Mouse (Mus musculus): ENCODE data around the gene Ms4a4c. TPM values are rescaled to one million over a fixed set of nuclear protein-coding genes. Genes with fewer than 3 reads are reported as not detected.
A peak's percentile ranks its signal among the peaks of the same experiment; 100 is the strongest.
"Not testable (repeated sequence)": the region's sequence is repeated elsewhere in the genome, so short reads cannot be mapped to it uniquely, and the experiment has no call there.

Ms4a4c gene
- 2.7 and 2.9 TPM in 2 replicates for polyA plus RNA-seq (2015; fragmentation: Nextera tagmentation; extraction: Ambion mirVana)

DNA sequence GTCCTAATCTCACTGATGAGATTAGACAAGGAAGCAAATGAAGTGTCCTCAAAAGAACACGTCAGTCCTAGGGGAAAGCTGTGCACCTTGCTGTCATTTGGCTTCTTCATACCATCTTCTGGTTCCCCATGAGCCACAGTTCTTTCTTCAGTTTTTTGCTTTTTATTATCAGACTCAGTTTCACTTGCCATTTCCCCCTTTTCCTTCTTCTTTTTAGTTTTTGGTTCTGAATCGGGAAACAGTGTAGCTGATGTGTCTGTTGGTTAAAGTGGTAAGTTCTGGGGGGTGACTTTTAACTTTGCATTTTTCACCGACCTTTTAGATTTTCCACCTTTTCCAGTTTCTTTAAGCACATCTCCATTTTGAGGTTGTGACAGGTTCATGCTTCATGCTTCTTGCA, at the start of gene Ms4a4c:
Gene Ms4a4c, plus strand, starts transcription at position 244 of the 400 bp plus-strand sequence.
- no peak for DNase-seq (ENCODE audit: low spot score)

DNA sequence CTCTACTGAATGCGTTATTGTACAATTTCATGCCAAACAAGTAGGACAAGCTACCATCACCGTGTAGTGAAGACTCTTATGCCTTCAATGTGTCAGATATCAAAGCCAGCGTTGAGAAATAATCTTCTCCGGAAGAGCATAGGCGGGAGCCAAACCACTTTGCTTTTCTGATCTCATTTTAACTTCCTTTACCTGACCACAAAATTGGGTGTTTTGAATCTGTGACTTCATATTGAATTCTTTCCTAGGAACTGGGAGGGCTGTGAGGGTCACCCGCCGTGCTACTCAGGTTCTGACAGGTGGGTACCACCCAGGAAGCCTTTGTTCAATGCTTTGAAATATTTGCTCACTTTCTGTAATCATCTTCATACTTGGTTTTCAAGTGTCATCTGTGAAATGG, 48.8 kb upstream of the Ms4a4c start:
- peak; percentile 54 for DNase-seq (ENCODE audit: low spot score)

GRCm38 (mm10) chr19:11360106-11360505, 44.5 kb upstream of the Ms4a4c start:
- peak; percentile 40 for DNase-seq (ENCODE audit: low spot score)

GRCm38 (mm10) chr19:11362002-11362401, 42.6 kb upstream of the Ms4a4c start:
- DNase-seq (ENCODE audit: low spot score), result no peak

- no peak for DNase-seq (ENCODE audit: low spot score)
Observed at GRCm38 (mm10) chr19:11368310-11368709, 36.3 kb upstream of the Ms4a4c start.

- DNase-seq (ENCODE audit: low spot score), result no peak
Observed at GRCm38 (mm10) chr19:11371181-11371580, 33.4 kb upstream of the Ms4a4c start.

GRCm38 (mm10) chr19:11375273-11375672, 29.3 kb upstream of the Ms4a4c start, which contains the start of gene Ms4a4a:
Gene Ms4a4a (plus strand): TSS chr19:11375523.
- no peak for DNase-seq (ENCODE audit: low spot score)

GRCm38 (mm10) chr19:11376399-11376798, 28.2 kb upstream of the Ms4a4c start:
- no peak for DNase-seq (ENCODE audit: low spot score)

GRCm38 (mm10) chr19:11387109-11387508, 17.5 kb upstream of the Ms4a4c start:
- DNase-seq (ENCODE audit: low spot score), result no peak

DNA sequence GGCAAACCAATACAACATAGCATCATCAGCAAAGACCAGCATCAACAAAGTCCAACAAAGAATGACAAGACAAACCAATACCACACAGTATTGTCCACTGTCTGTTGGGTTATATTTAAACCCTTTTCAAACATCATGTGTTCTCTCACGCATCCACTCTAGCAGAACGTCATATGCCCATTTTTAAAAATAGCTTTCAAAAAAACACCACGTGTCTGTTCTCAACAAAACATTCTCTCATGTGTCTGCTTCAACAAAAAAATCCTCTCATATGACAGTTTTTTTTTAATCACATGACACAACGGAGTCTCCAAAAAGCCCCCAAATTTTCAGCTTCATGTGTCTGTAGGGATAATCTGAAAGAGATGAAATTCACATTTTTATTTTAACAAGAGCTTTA, 16.9 kb upstream of the Ms4a4c start:
- DNase-seq (ENCODE audit: low spot score), result no peak

- no peak for DNase-seq (ENCODE audit: low spot score)
Observed at GRCm38 (mm10) chr19:11388949-11389348, 15.6 kb upstream of the Ms4a4c start.

DNA sequence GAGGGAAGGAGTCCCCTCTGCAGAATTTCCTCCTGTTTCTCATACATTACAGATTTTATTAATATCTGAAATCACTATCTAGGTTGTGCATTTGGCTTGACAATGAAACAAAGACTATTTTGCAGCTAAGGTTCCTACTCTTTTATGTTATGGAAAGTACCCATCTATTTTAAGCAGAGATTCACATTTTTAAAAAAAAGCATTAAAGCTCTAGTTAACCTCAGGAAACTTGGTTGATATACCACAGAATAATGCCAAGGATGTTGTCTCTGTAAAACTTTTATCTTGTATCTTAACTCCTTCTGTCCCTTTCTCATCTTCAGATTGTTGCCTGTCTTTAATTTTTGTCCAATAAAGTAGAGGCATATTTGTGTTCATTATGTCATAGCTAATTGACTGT, 8.8 kb upstream of the Ms4a4c start:
- DNase-seq (ENCODE audit: low spot score), result no peak

- DNase-seq (ENCODE audit: low spot score), result no peak
Observed at GRCm38 (mm10) chr19:11407428-11407827, 2.9 kb downstream of the Ms4a4c start.

- no peak for DNase-seq (ENCODE audit: low spot score)
Observed at GRCm38 (mm10) chr19:11408591-11408990, 4.0 kb downstream of the Ms4a4c start.

- no peak for DNase-seq (ENCODE audit: low spot score)
Observed at GRCm38 (mm10) chr19:11411640-11412039, 7.1 kb downstream of the Ms4a4c start.

GRCm38 (mm10) chr19:11414084-11414483, 9.5 kb downstream of the Ms4a4c start:
- peak; percentile 42 for DNase-seq (ENCODE audit: low spot score)

DNA sequence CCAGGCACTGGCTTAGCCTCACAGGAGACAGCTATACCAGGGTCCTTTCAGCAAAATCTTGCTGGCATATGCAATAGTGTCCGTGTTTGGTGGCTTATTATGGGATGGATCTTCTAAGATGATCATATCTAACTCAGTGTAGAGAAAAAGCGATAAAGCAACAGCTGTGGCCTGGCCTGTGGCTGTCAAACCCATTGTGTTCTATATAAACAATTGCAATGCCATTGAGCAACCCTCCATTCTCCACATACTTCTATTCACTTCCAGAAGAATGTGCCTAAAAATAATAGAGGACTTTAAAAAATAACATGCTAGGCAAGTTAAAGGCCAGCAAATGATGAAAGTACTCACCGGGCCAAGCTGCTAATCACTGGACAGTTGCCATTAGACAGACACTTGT, 11.0 kb downstream of the Ms4a4c start:
- no peak for DNase-seq (ENCODE audit: low spot score)

GRCm38 (mm10) chr19:11418865-11419264, 14.3 kb downstream of the Ms4a4c start:
- DNase-seq (ENCODE audit: low spot score), result not testable (repeated sequence)

DNA sequence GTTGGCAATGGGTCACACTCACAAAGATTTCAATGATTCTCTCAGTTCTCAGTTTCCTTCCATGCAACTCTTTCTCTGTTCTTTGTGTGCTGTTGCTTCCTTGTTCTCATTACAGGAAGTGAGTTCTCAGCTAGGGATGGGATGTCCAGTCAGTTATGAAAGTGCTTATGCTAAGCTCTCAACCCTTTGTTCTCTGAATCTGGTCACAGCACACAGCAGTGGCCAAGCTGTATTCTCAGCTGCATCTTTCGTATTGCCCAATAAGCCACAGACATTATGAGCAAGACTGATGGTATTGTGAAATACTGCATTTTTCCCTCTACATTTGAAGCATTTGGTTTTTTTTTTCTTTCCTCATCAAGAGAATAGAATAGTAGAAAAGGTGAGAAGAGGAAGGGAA, 26.6 kb downstream of the Ms4a4c start:
- DNase-seq (ENCODE audit: low spot score), result not testable (repeated sequence)

DNA sequence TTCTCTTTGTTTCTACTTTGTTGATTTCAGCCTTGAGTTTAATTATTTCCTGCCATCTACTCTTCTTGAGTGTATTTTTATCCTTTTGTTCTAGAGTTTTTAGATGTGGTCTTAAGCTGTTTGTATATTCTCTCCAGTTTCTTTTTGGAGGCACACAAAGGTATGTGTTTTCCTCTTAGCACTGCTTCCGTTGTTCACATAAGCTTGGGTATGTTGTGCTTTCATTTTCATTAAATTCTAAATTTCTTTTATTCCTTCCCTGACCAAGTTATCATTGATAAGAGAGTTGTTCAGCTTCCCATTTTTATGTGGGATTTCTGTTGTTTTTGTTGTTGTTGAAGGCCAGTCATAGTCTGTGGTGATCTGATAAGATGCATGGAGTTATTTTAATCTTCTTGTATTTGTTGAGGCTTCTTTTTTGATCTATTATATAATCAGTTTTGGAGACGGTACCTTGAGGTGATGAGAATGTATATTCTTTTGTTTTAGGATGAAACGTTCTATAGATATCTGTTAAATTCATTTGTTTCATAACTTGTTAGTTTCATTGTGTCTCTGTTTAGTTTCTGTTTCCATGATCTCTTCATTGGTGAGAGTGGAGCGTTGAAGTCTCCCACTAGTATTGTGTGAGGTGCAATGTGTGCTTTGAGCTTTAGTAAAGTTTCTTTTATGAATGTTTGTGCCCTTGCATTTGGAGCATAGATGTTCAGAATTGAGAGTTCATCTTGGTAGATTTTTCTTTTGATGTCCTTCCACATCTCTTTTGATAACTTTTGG, 30.7 kb downstream of the Ms4a4c start:
- DNase-seq (ENCODE audit: low spot score), result peak; percentile 43

- no peak for DNase-seq (ENCODE audit: low spot score)
Observed at GRCm38 (mm10) chr19:11443338-11443737, 38.8 kb downstream of the Ms4a4c start, which contains the start of gene Ms4a4b. Gene Ms4a4b (plus strand): TSS chr19:11443553.

DNA sequence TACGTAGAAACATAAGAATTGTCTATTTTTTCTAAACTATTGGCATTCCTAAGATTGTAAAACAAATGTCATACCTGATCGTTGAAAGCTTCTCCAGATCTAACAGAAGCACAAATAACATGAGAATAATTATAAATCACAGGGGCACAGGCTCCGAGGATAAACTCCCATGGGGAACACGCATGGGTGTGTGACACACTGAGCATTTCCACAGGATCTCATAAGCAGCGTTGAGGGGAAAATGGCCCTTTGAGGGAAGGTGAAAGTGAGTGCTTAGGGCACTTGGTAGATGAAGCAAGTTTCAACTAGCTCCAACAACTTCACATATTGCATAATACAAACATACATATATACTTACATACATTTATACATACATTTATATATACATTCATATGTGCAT, 39.4 kb downstream of the Ms4a4c start:
- no peak for DNase-seq (ENCODE audit: low spot score)

GRCm38 (mm10) chr19:11447238-11447637, 42.7 kb downstream of the Ms4a4c start:
- peak; percentile 12 for DNase-seq (ENCODE audit: low spot score)
